ENCODE assay signal across 14 mouse cellular contexts in genomic region chr2:9801484-9801883, GRCm38 (mm10).
DNase-seq lines count a peak whose midpoint lies in the region; ATAC-seq lines count a peak whose summit lies in the region.
"Had no signal": no experiment of that assay in that cellular context is flagged by ENCODE, and none has a peak within 500 bp of the region (broad histone marks: within the 10 kb centered on the region; RNA-seq: fewer than 3 reads in every experiment).

No protein-coding gene starts in this region.

- ATAC-seq in CD4-positive, CD25-positive, alpha-beta regulatory T cell, adult 4 months, result peak; percentile 73
- peak; percentile 95 for ATAC-seq in common myeloid progenitor, adult 5-6 weeks (replicated peaks; ENCODE audit: low read depth, poor library complexity, severe bottlenecking)
- ATAC-seq: forebrain, embryonic 13.5 days; intestine, embryonic 15.5 days; midbrain, embryonic 13.5 days had no signal

- DNase-seq in naive thymus-derived CD4-positive, alpha-beta T cell, adult 2 months (ENCODE audit: low read depth), result peak; percentile 52
- peak; percentile 14 to 27 for DNase-seq in thymus, postnatal 36 days
- no peak for DNase-seq in neural tube, embryonic 10.5 days (ENCODE audit: extremely low spot score, low spot score)
- no peak for DNase-seq in ovary, adult 18-20 months (ENCODE audit: low spot score)
- no peak for DNase-seq in liver
- DNase-seq: adrenal gland, postnatal 36 days; cerebellum, adult 9-11 months; liver, embryonic 13.5 days; spleen, adult 18-20 months had no signal

Comparison
In these comparisons a context has a peak if more than half of its experiments do, and no peak if none do; other contexts are left out.
1. DNase-seq: peak in naive thymus-derived CD4-positive, alpha-beta T cell, adult 2 months (single experiment) and thymus, postnatal 36 days (2 of 2); none in neural tube, embryonic 10.5 days (single experiment), ovary, adult 18-20 months (single experiment) and liver (single experiment).